Mouse (Mus musculus) hindbrain, embryonic 12.5 days (tissue): ENCODE measurements around the gene Frmd8. TPM values are rescaled to one million over a fixed set of nuclear protein-coding genes. Genes with fewer than 3 reads are reported as not detected.

Source experiments
- ATAC-seq: fragments of 200-750 bp; cut with Nextera tagmentation; 2 replicates; pipeline ENCODE4 v1.8.0; 2017; ENCODE audit warnings: moderate TSS enrichment; ENCODE audit not compliant: low FRiP score
- H3K27ac ChIP-seq: fragments of 300-500 bp; sonication (generic); 2 replicates; pipeline ENCODE4 v1.5.1; 2016; ENCODE audit warnings: mild to moderate bottlenecking
- H3K27me3 ChIP-seq: fragments of 300-500 bp; sonication (generic); 2 replicates; pipeline ENCODE4 v1.6.1; 2016; ENCODE audit warnings: mild to moderate bottlenecking
- H3K36me3 ChIP-seq: fragments of 300-500 bp; sonication (generic); 2 replicates; pipeline ENCODE4 v1.6.1; 2016; ENCODE audit warnings: mild to moderate bottlenecking
- H3K4me1 ChIP-seq: fragments of 300-500 bp; sonication (generic); 2 replicates; pipeline ENCODE4 v1.6.1; 2016
- H3K4me2 ChIP-seq: fragments of 300-500 bp; sonication (generic); replicated peaks from 2 replicates; pipeline ENCODE4 v1.6.1; 2016; ENCODE audit warnings: mild to moderate bottlenecking
- H3K4me3 ChIP-seq: fragments of 300-500 bp; sonication (generic); 2 replicates; pipeline ENCODE4 v1.5.1; 2016; ENCODE audit warnings: mild to moderate bottlenecking
- H3K9ac ChIP-seq: fragments of 300-500 bp; sonication (generic); 2 replicates; pipeline ENCODE4 v1.6.1; 2016; ENCODE audit warnings: mild to moderate bottlenecking, moderate library complexity
- H3K9me3 ChIP-seq: fragments of 300-500 bp; sonication (generic); replicated peaks from 2 replicates; pipeline ENCODE4 v1.6.1; 2016; ENCODE audit warnings: mild to moderate bottlenecking
- WGBS: fragments of 180-500 bp; shearing (Covaris S2); methylation state at CpG from one replicate; pipeline ENCODE4 v1.1.7; 2016; 5-methylcytosine and 5-hydroxymethylcytosine counted together
- polyA plus RNA-seq: library from polyadenylated mRNA; unstranded; fragments of >200 nt; fragmentation: Nextera tagmentation; extraction: Ambion mirVana; gene quantifications from 2 replicates; pipeline ENCODE4 v1.2.1, GENCODE M21; 2016

Gene Frmd8
- polyA plus RNA-seq, 1 experiment from 2014 or later: 29.9 TPM

DNA sequence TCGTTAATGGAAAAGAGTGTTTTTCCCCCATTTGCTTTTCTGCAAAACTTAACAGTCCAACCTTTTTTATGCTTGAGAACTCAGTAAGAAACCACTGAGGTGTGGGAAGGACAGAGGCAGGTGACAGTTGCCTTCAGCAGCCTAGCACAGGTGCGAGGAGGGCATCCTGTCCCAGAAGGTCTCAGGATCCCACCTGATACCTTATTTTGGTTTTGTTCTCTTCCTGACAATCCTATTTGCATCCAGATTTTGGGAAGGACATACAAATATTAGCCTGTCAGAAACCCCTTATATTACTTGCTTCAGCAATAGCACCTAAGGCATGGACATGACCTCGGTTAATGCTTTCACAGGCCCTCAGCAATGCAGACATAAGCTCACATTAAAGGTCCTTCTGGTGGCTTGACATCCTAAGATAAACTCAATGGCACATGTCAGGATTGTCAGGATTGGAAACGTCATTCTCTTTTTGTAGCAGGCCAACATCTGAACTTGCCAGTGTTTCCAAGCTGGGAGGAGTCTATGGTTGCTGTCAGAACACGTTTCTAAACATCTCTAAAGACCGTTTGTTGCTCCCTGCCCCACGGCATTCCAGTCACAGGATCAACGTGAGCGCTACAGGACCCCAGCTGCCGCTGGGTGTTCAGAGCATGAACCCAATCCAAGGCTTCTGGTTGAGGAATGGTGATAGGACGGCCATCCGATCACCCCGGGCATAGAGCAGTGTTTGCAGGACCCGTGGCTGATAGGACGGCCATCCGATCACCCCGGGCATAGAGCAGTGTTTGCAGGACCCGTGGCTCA lies 34.8 kb downstream of the Frmd8 start:
- no peak overlapping the region for H3K4me3 ChIP-seq
- no peak overlapping the region for H3K9ac ChIP-seq
- H3K36me3 ChIP-seq: no peaks in the 10 kb centered on the region
- H3K27me3 ChIP-seq: no peaks in the 10 kb centered on the region
- WGBS: 72% methylated on average over 18 of the region's 18 CpGs
- no peak for ATAC-seq
- H3K4me1 ChIP-seq: peaks cover 40% of the 10 kb centered on the region
- H3K9me3 ChIP-seq: no peaks in the 10 kb centered on the region
- H3K4me2 ChIP-seq: no peak overlapping the region
- H3K27ac ChIP-seq: no peak overlapping the region

DNA sequence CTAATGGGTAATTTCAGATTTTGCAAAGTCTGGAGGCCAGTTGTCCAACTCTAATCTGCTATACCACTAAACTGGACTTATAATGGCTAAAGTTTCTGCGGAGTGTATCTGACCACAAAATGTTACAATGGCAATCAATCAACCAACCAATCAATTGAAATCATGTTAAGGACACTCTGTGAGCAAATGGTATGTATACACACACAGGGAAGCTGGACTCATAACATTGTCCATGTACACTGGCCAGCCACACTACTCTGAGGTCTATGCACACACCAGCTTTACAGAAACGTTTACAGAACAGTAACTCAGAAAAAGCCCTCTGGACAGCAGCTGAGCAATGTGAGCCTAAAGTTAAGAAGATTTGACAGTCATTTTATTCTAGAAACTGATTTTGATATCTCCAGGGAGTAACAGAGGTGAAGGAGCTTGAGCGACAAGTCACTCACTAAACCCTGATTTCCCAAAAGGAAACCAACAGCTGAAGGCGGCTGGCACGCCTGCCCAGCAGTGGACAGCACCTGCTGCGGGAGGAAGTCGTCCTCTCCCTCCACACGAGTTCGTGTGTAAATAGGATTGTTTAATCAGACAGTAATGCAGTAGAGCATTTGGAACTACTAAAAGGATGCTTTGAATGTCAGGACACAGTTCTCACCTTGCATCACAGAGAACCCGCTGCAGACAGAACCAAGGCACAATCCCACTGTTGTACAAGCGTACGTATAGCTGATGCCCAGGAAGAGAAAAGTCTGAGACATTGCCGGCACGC lies 35.6 kb downstream of the Frmd8 start:
- Histone ChIP-seq H3K36me3 (no peaks in the 10 kb centered on the region), H3K4me3 (no peak overlapping the region), H3K9ac (no peak overlapping the region), H3K4me2 (no peak overlapping the region), H3K27me3 (no peaks in the 10 kb centered on the region), H3K9me3 (no peaks in the 10 kb centered on the region), H3K27ac (no peak overlapping the region), H3K4me1 (peaks cover 32% of the 10 kb centered on the region)
- no peak for ATAC-seq
- WGBS: 78% methylated on average over 14 of the region's 14 CpGs

DNA sequence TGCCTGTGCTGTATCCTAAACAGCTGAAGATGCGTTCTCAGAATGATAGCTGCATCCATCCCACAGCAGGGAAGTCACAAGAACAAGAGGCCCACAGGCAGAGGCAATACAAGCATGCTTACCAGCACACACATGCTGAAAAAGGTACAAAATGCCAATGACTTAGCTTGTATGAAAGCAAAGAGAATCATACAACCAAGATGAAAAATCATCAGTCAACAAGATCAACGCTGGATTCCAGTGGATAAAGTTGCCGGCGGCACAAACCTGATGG lies 36.2 kb downstream of the Frmd8 start:
- Histone ChIP-seq H3K9ac (no peak overlapping the region), H3K9me3 (no peaks in the 10 kb centered on the region), H3K4me2 (no peak overlapping the region), H3K4me1 (peaks cover 25% of the 10 kb centered on the region), H3K36me3 (no peaks in the 10 kb centered on the region), H3K27ac (no peak overlapping the region), H3K27me3 (no peaks in the 10 kb centered on the region), H3K4me3 (no peak overlapping the region)
- WGBS: 85% methylated on average over 4 of the region's 4 CpGs
- ATAC-seq: no peak

DNA sequence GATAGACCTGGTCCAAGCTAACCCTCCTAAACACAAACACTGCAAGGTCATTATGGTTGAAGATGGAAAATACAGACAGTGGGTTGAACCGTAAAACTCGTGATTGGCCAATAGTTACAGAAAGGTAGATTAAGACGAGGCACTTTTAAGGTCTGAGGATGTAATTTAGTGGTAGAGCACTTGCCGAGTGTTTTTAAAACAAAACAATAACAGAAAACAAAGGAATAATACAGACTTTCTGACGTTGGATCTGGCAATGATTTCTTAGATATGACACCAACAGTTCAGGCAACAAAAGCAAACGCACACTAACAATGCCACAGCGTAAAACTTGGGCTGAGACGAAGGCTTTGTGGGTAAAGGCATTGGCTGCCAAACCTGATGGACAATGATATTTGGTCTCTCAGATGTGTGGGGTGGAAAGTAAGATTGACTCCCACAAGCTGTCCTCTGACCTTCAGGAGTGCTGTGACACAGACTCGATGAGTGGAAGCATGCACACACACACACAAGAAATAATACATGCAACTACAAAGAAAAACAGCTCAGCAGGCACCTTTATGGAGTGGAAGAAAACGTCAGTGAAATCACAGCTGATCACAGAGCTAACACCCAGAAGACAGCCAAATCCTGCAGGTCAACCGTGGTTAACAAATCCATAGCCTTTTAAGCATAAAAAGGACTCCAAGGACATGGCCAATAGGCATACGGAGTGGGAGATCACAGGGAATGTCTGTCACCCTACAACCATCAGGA lies 36.8 kb downstream of the Frmd8 start:
- Histone ChIP-seq H3K4me3 (no peak overlapping the region), H3K4me1 (peaks cover 20% of the 10 kb centered on the region), H3K4me2 (no peak overlapping the region), H3K9ac (no peak overlapping the region), H3K27ac (no peak overlapping the region), H3K27me3 (no peaks in the 10 kb centered on the region), H3K9me3 (no peaks in the 10 kb centered on the region), H3K36me3 (no peaks in the 10 kb centered on the region)
- 78% methylated on average over 12 of the region's 12 CpGs for WGBS
- ATAC-seq: no peak

DNA sequence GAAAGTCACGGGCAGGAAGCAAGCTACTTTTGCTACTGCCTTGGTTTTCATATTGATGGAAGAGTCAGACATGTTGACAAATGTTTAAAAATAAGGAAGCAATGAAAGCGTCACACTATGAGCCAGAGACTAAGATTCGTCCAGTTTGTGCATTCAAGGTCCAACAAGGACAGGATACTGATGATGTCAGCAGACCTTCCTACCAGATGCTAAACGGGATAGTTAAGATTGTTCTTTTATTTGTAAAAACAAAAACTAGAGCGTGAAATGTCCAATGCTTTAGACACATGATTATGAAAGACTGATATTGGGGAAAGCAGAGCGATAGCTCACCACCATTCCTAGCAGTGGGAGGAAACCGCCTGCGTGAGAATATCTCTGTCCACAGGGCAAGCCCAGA lies 37.5 kb downstream of the Frmd8 start:
- no peak overlapping the region for H3K27ac ChIP-seq
- no peaks in the 10 kb centered on the region for H3K9me3 ChIP-seq
- 88% methylated on average over 8 of the region's 8 CpGs for WGBS
- H3K4me3 ChIP-seq: no peak overlapping the region
- H3K27me3 ChIP-seq: no peaks in the 10 kb centered on the region
- peaks cover 14% of the 10 kb centered on the region for H3K4me1 ChIP-seq
- no peak overlapping the region for H3K9ac ChIP-seq
- ATAC-seq: no peak
- H3K36me3 ChIP-seq: no peaks in the 10 kb centered on the region
- no peak overlapping the region for H3K4me2 ChIP-seq

DNA sequence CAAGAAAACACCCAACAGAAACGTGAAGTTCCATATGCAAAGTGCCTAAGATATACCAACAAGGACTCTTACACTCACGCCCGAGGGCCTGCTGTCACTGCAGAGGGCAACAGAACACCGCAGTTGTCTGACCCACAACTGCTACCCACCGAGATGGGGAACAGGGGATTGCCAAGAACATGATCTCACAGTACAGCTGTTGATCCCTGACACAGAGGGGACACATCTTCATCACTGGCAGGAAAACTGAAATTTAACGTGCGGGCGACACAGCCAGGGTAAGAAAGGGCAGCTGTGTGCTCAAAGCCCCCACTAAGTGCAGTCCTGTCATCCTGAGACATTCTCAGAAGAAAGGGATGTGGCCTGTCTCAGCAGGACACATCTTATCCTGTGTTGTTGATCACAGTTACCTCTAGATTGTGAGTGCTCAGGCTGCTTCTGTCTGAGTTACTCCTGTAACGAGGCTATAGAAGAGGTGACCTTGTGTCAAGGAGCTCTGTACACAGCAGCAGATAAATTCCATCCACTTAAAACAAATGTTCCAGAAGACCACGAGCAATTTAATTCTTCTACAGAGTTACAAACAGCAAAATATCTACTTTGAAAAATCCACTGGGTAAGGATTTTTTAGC lies 38.0 kb downstream of the Frmd8 start:
- no peak overlapping the region for H3K9ac ChIP-seq
- H3K4me2 ChIP-seq: no peak overlapping the region
- no peaks in the 10 kb centered on the region for H3K36me3 ChIP-seq
- ATAC-seq: no peak
- no peak overlapping the region for H3K27ac ChIP-seq
- peaks cover 9% of the 10 kb centered on the region for H3K4me1 ChIP-seq
- no peaks in the 10 kb centered on the region for H3K27me3 ChIP-seq
- WGBS: 70% methylated on average over 10 of the region's 10 CpGs
- no peak overlapping the region for H3K4me3 ChIP-seq
- no peaks in the 10 kb centered on the region for H3K9me3 ChIP-seq

DNA sequence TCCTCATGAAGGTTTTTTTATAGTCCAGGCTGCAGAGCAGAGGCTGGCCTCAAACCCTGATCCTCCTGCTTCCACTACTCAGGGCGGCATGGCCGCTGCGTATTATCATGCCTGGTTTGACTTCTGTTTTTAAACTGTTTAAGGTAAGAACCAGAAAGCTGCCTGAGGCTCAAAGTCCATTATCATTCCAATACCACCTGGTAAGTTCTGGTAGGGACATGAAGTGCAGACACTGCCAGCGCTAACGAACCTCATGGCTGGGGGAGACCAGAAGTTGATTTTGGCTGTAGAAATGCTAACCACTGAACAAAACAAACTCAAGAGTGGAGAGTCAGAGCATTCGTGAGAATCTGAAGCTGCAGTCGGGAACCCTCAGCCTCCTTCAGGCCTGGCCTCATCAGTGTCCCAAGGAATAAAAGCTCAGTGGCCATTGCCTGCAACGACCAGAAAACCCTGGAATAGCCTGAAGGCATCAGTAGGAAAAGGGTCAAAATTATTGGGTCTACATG lies 39.1 kb downstream of the Frmd8 start:
- ATAC-seq: no peak
- H3K27me3 ChIP-seq: no peaks in the 10 kb centered on the region
- H3K36me3 ChIP-seq: no peaks in the 10 kb centered on the region
- H3K9me3 ChIP-seq: no peaks in the 10 kb centered on the region
- no peak overlapping the region for H3K4me2 ChIP-seq
- no peak overlapping the region for H3K4me3 ChIP-seq
- WGBS: 82% methylated on average over 8 of the region's 8 CpGs
- H3K9ac ChIP-seq: no peak overlapping the region
- no peak overlapping the region for H3K27ac ChIP-seq
- H3K4me1 ChIP-seq: peaks cover 2% of the 10 kb centered on the region; the same call in 1 of the 2 replicates

DNA sequence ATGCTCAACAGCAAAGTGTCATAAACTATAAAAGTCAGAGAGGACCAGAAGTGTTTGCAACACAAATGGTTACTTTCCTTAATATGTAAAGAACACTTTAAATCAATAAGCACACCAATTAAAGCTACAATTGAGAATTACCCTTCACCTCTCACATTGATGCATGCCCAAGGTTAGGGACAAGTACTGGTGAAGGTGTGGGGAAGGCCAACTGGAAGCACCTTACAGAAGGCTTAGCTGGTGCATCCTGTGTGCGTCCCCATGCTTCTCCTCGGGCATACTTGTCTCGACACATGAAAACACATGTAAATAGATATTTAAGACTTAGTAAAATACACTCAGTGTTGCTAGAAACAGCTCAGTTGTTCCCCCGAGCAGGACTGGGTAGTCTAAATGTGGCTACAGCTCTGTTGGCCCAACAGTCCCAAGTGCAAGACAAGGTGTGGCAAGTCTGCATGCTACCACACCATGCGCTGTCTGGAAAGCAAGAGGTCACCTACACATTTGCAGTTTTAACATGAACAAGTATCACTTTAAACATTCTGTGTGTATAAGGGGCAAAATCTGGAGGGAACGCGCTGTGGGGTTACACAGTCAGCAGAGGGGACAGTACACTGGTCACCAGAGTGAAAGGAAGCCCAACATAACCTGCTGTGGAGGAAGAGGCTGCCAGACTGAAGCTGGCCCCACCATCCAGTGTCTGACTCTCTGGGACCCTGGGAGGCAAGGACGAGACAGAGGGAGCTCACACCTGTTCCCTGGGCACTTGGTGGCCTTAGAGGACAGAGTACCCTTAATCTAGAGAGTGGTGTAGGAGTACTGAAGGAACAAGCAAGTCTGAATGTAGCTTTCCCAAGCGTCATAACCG lies 39.8 kb downstream of the Frmd8 start:
- Histone ChIP-seq H3K27me3 (no peaks in the 10 kb centered on the region), H3K4me1 (no peaks in the 10 kb centered on the region; the same call in 1 of the 2 replicates), H3K36me3 (no peaks in the 10 kb centered on the region), H3K4me2 (no peak overlapping the region), H3K27ac (no peak overlapping the region), H3K4me3 (no peak overlapping the region), H3K9ac (no peak overlapping the region), H3K9me3 (no peaks in the 10 kb centered on the region)
- ATAC-seq: no peak
- 90% methylated on average over 10 of the region's 10 CpGs for WGBS

DNA sequence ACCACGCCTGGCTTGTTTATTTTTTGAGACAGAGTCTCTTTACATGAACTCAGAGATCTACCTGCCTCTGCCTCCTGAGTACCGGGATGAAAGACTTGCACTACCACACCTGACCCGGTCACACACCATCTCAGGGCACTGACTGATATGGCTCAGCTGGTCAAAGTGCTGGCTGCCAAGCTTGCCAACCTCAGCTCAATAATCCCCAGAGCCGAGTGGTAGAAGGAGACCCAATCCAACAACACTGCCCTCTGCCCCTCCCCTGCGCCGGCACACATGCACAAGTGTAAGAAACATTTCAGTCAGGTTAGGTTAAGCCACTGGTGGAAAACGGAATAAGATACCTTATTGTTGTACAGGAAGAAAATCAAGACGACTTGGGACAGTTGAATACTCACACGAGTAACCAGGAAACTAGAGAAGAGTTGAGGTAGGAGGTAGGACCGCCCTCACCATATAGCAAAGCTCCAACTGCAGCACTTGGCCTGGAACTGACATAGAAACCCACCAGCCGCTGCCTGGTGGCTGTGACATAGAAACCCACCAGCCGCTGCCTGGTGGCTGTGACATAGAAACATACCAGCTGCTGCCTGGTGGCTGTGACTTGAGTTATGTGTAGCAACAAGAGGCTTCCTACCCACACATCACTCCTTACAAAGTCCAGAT lies 40.7 kb downstream of the Frmd8 start:
- WGBS: 91% methylated on average over 12 of the region's 12 CpGs

DNA sequence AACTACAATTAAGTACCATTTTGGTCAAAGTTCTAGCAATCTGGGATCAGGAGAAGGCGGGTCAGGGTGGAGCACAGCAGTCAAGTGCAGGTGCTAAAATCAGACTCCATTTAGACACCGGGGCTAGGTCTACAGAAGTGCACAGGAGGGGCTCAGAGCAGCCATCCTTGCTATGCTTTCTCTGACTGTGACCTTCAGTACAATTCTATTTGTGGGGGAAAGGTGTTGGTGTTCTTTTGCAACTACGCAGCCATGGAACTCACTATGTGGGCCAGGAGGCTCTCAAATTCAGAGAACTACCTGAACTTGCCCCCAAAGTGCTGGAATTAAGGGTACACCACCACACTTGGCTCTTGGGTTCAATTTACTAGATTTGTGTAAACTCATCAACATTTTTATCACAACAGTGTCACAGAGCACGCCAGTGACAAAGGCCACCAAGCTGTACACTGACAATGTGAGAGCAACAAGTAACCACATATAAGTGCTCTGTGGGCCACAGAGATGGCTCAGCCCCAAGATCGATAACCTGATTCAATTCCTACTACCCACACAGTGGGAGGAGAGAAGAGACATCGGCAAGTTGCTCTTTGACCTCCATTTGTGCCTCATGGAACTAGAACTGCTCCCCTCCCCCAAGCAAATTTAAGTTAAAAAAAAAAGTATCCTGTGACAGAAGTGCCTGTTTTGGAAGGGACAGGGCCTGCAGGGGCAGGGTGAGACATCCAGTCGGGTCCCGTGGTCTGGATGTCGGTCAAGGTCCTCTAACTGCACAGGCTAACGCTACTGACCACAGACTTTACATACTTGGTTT lies 41.6 kb downstream of the Frmd8 start:
- Histone ChIP-seq H3K27ac (no peak overlapping the region), H3K36me3 (no peaks in the 10 kb centered on the region), H3K9ac (no peak overlapping the region), H3K4me2 (no peak overlapping the region), H3K4me3 (no peak overlapping the region), H3K9me3 (no peaks in the 10 kb centered on the region), H3K4me1 (no peaks in the 10 kb centered on the region; the same call in 1 of the 2 replicates), H3K27me3 (no peaks in the 10 kb centered on the region)
- 90% methylated on average over 10 of the region's 10 CpGs for WGBS
- no peak for ATAC-seq

More for the DNA sequence above, 40.7 kb downstream of the Frmd8 start:
- H3K4me3 ChIP-seq: no peak overlapping the region
- H3K4me1 ChIP-seq: no peaks in the 10 kb centered on the region; the same call in 1 of the 2 replicates
- no peaks in the 10 kb centered on the region for H3K27me3 ChIP-seq
- no peaks in the 10 kb centered on the region for H3K9me3 ChIP-seq
- no peak overlapping the region for H3K27ac ChIP-seq
- ATAC-seq: no peak
- no peak overlapping the region for H3K4me2 ChIP-seq
- H3K36me3 ChIP-seq: no peaks in the 10 kb centered on the region
- no peak overlapping the region for H3K9ac ChIP-seq
